Mouse (Mus musculus) forebrain, embryonic 12.5 days (tissue): Measurements from ENCODE around the gene Tcf25. TPM values are rescaled to one million over a fixed set of nuclear protein-coding genes. Genes with fewer than 3 reads are reported as not detected.

ENCODE experiments used
- ATAC-seq: fragments of 200-750 bp; cut with Nextera tagmentation; 2 replicates; pipeline ENCODE4 v1.8.0; 2017; ENCODE audit warnings: moderate TSS enrichment; ENCODE audit not compliant: low FRiP score
- H3K27ac ChIP-seq: fragments of 300-500 bp; sonication (generic); 2 replicates; pipeline ENCODE4 v1.5.1; 2016; ENCODE audit warnings: mild to moderate bottlenecking
- H3K27me3 ChIP-seq: fragments of 300-500 bp; sonication (generic); 2 replicates; pipeline ENCODE4 v1.6.1; 2016; ENCODE audit warnings: mild to moderate bottlenecking
- H3K36me3 ChIP-seq: fragments of 300-500 bp; sonication (generic); replicated peaks from 2 replicates; pipeline ENCODE4 v1.6.1; 2016; ENCODE audit warnings: mild to moderate bottlenecking
- H3K4me1 ChIP-seq: fragments of 300-500 bp; sonication (generic); 2 replicates; pipeline ENCODE4 v1.6.1; 2016
- H3K4me2 ChIP-seq: fragments of 300-500 bp; sonication (generic); 2 replicates; pipeline ENCODE4 v1.6.1; 2016; ENCODE audit warnings: mild to moderate bottlenecking, moderate library complexity
- H3K4me3 ChIP-seq: fragments of 300-500 bp; sonication (generic); replicated peaks from 2 replicates; pipeline ENCODE4 v1.5.1; 2016; ENCODE audit warnings: mild to moderate bottlenecking
- H3K9ac ChIP-seq: fragments of 300-500 bp; sonication (generic); 2 replicates; pipeline ENCODE4 v1.6.1; 2016; ENCODE audit warnings: mild to moderate bottlenecking
- H3K9me3 ChIP-seq: fragments of 300-500 bp; sonication (generic); 2 replicates; pipeline ENCODE4 v1.6.1; 2016
- whole genome bisulfite sequencing: fragments of 180-500 bp; shearing (Covaris S2); methylation state at CpG from one replicate; pipeline ENCODE4 v1.1.7; 2016; 5-methylcytosine and 5-hydroxymethylcytosine counted together
- polyA plus RNA-seq: library from polyadenylated mRNA; unstranded; fragments of >200 nt; fragmentation: Nextera tagmentation; extraction: Ambion mirVana; gene quantifications from 2 replicates; pipeline ENCODE4 v1.2.1, GENCODE M21; 2016

Gene Tcf25
- polyA plus RNA-seq, 1 experiment from 2014 or later, result 174 TPM

GRCm38 (mm10) chr8:123353216-123353615 is 20.3 kb upstream of the Tcf25 start:
- 54% methylated on average over 11 of the region's 11 CpGs for WGBS
- Histone ChIP-seq H3K4me2 (no peak overlapping the region), H3K9me3 (no peaks in the 10 kb centered on the region), H3K27ac (no peak overlapping the region), H3K36me3 (peaks cover 18% of the 10 kb centered on the region), H3K9ac (no peak overlapping the region), H3K4me3 (no peak overlapping the region), H3K27me3 (no peaks in the 10 kb centered on the region), H3K4me1 (peaks cover 10% of the 10 kb centered on the region)
- ATAC-seq, result no peak

DNA sequence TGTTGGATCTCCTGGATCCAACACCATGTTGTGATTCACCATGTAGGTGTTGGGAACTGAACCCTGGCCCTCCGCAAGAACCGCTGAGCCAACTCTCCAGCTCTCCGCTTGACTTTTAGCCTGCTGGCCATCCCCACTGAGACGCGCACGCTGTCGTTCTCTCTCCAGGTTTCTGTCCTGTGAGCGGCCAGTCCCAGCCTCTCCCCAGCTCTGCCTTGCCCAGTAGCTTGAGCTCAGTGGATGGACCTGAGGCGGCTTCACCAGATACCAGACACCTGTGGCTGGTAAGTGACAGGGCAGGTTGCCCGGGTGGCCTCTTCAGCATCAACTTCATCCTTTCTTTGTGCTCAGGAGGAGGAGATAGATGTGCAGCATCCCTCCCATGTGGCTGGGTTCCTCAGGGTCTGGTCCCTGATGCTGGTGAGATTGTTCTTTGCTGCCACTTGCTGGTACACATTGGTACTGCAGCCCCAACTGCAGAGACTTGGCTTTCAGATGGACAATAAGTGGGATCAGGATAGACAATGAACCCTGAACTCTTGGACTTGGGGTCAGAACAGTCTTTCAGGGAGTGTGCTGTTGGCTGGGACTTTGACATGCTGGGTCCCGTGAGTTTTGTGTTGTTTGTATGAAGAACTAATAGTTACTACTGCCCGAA is 12.3 kb upstream of the Tcf25 start:
- WGBS, result 42% methylated on average over 12 of the region's 12 CpGs
- peak overlapping the region; percentile 51; the same call in 1 of the 2 replicates for H3K27ac ChIP-seq
- no peaks in the 10 kb centered on the region for H3K4me1 ChIP-seq
- H3K27me3 ChIP-seq, result no peaks in the 10 kb centered on the region
- peaks cover 34% of the 10 kb centered on the region for H3K36me3 ChIP-seq
- H3K9me3 ChIP-seq, result no peaks in the 10 kb centered on the region
- ATAC-seq, result peak; percentile 80
- no peak overlapping the region for H3K4me3 ChIP-seq
- no peak overlapping the region for H3K4me2 ChIP-seq
- H3K9ac ChIP-seq, result no peak overlapping the region

- no peaks in the 10 kb centered on the region for H3K9me3 ChIP-seq
- H3K27me3 ChIP-seq, result no peaks in the 10 kb centered on the region
- peak overlapping the region; percentile 78 for H3K9ac ChIP-seq
- ATAC-seq, result peak; percentile 81
- peak overlapping the region; percentile 96 for H3K27ac ChIP-seq
- H3K36me3 ChIP-seq, result peaks cover 11% of the 10 kb centered on the region
- H3K4me3 ChIP-seq, result peak overlapping the region; percentile 76
- WGBS, result 1% methylated on average over 20 of the region's 20 CpGs
- peak overlapping the region; percentile 83 for H3K4me2 ChIP-seq
- H3K4me1 ChIP-seq, result peaks cover 28% of the 10 kb centered on the region
Observed at GRCm38 (mm10) chr8:123374239-123374578, 656 bp downstream of the Tcf25 start.

DNA sequence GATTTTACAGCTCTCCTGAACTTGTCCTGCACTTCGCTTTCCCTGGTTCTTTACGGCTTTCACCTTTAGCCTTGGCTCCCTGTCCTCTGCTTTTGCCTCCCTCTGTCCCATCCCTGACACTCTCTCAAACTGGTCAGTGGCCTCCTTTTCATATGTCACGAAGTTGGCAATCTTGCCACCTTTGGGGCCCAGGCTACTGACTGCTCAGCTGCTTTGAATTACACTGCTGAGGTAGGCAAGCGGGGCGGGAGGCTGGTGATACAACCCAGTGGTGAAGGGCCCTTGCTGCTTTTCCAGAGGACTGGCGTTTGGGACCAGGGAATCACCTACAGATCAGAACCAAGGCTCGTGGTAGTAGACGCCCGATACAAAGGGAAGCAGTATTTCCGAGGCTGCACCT is 2.1 kb downstream of the Tcf25 start:
- 85% methylated on average over 10 of the region's 10 CpGs for WGBS
- Histone ChIP-seq H3K27me3 (no peaks in the 10 kb centered on the region), H3K9ac (peak overlapping the region; percentile 33; the same call in 1 of the 2 replicates), H3K36me3 (peaks cover 11% of the 10 kb centered on the region; the same call in 1 of the 2 replicates), H3K4me1 (peaks cover 28% of the 10 kb centered on the region), H3K4me2 (no peak overlapping the region), H3K9me3 (no peaks in the 10 kb centered on the region), H3K4me3 (no peak overlapping the region), H3K27ac (peak overlapping the region; percentile 1; the same call in 1 of the 2 replicates)
- no peak for ATAC-seq

DNA sequence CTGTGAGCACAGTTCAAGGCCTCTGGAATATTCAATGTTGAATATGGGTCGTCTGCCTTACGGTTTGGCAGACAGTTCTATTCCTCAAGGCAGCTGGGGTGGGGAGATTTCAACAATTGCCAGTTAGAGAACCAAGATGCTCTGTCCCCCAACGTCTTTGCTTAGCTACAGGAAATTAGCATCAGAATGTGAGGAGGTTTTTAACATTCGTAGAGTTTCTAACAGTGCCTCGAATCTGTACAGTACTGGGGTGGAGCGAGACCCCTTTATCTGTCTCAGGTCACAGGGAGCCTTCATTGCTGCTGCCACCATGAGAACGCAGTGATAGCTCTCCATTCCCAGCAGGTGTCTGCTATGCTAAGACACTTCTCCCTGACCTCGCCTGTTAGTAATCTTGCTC is 2.6 kb downstream of the Tcf25 start:
- WGBS, result 62% methylated on average over 8 of the region's 8 CpGs
- Histone ChIP-seq H3K27me3 (no peaks in the 10 kb centered on the region), H3K36me3 (peaks cover 14% of the 10 kb centered on the region; the same call in 1 of the 2 replicates), H3K9ac (no peak overlapping the region), H3K27ac (peak overlapping the region; percentile 1; the same call in 1 of the 2 replicates), H3K4me1 (peaks cover 28% of the 10 kb centered on the region), H3K9me3 (no peaks in the 10 kb centered on the region), H3K4me2 (no peak overlapping the region), H3K4me3 (no peak overlapping the region)
- no peak for ATAC-seq

GRCm38 (mm10) chr8:123381711-123382110 is 8.2 kb downstream of the Tcf25 start:
- Histone ChIP-seq H3K27ac (no peak overlapping the region), H3K27me3 (no peaks in the 10 kb centered on the region), H3K4me2 (no peak overlapping the region), H3K9me3 (no peaks in the 10 kb centered on the region), H3K4me1 (no peaks in the 10 kb centered on the region), H3K9ac (no peak overlapping the region), H3K4me3 (no peak overlapping the region), H3K36me3 (peaks cover 64% of the 10 kb centered on the region)
- no peak for ATAC-seq
- 95% methylated on average over 4 of the region's 4 CpGs for WGBS

DNA sequence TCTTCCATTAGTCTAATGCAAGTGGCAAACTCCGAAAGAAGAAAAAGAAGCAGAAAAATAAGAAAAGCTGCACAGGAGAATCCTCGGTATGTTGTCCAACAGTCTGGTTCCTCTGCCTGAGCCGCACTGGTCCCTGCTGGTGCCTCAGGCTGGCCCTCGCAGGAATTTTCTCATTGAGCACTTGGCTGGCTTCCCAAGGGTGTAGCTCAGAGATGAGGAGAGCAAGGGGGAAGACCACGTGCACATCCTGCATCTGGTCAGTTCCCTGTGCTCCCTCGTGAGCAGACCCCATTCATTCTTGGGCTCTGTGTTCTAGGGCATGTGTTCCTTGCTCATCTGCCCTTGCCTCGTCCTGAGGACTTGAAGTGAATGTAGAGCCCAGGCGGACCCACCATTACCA is 9.0 kb downstream of the Tcf25 start:
- Histone ChIP-seq H3K9ac (no peak overlapping the region), H3K4me3 (no peak overlapping the region), H3K27me3 (no peaks in the 10 kb centered on the region), H3K27ac (no peak overlapping the region), H3K9me3 (no peaks in the 10 kb centered on the region), H3K4me1 (no peaks in the 10 kb centered on the region), H3K36me3 (peaks cover 72% of the 10 kb centered on the region), H3K4me2 (no peak overlapping the region)
- ATAC-seq, result no peak
- WGBS, result 88% methylated on average over 8 of the region's 8 CpGs

- 72% methylated on average over 9 of the region's 9 CpGs for WGBS
- peaks cover 90% of the 10 kb centered on the region for H3K36me3 ChIP-seq
- no peaks in the 10 kb centered on the region for H3K4me1 ChIP-seq
- no peak for ATAC-seq
- no peak overlapping the region for H3K27ac ChIP-seq
- H3K9me3 ChIP-seq, result no peaks in the 10 kb centered on the region
- no peak overlapping the region for H3K9ac ChIP-seq
- no peak overlapping the region for H3K4me2 ChIP-seq
- H3K27me3 ChIP-seq, result no peaks in the 10 kb centered on the region
- H3K4me3 ChIP-seq, result no peak overlapping the region
Observed at GRCm38 (mm10) chr8:123384883-123385540, 11.5 kb downstream of the Tcf25 start.

DNA sequence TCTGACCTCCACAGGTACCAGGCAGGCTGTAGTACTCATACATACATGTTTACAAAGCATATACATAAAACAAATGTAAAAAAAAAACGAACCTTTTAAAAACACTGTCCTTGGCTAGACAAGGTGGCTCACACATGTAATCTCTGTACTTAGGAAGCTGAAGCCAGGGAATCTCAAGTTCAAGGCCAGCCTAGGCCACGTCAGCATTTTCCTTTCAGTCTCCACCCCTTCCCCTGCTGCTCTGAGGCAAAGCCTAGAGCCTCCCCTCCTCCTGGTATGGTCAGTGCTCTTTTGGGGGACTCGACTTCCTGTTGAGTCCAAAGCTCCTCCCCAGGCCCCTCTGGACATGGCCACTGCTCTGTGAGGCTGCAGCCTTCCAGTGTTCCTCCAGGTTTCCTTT is 13.5 kb downstream of the Tcf25 start:
- 77% methylated on average over 3 of the region's 3 CpGs for WGBS
- no peak overlapping the region for H3K4me2 ChIP-seq
- no peak for ATAC-seq
- H3K9ac ChIP-seq, result no peak overlapping the region
- no peak overlapping the region for H3K27ac ChIP-seq
- H3K4me1 ChIP-seq, result no peaks in the 10 kb centered on the region
- no peak overlapping the region for H3K4me3 ChIP-seq
- no peaks in the 10 kb centered on the region for H3K27me3 ChIP-seq
- peaks cover 98% of the 10 kb centered on the region for H3K36me3 ChIP-seq
- no peaks in the 10 kb centered on the region for H3K9me3 ChIP-seq

GRCm38 (mm10) chr8:123387801-123388200 is 14.2 kb downstream of the Tcf25 start:
- Histone ChIP-seq H3K9me3 (no peaks in the 10 kb centered on the region), H3K27me3 (no peaks in the 10 kb centered on the region), H3K9ac (no peak overlapping the region), H3K36me3 (peaks cover 99% of the 10 kb centered on the region), H3K27ac (no peak overlapping the region), H3K4me2 (no peak overlapping the region), H3K4me1 (no peaks in the 10 kb centered on the region), H3K4me3 (no peak overlapping the region)
- no peak for ATAC-seq
- WGBS, result 93% methylated on average over 8 of the region's 8 CpGs

DNA sequence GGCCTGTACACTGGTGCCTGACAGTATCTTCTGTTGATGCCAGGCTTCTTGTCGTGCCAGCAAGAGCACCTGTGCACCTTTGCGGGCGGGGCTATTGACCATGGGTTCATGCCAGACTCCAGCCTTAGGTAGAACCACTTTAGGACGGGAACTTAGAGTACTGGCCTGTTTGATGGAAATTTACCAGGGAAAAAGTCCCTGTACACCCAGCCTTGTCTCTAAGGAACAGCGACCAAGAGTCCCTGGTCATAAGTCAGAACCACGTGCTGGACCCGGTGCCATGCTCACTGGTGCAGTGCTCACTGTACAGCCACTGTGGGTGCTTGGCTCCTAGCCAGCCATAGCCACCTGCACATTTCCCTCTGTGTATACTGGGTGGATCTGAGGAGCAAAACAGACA is 15.5 kb downstream of the Tcf25 start:
- Histone ChIP-seq H3K9me3 (no peaks in the 10 kb centered on the region), H3K36me3 (peaks cover 99% of the 10 kb centered on the region), H3K4me1 (no peaks in the 10 kb centered on the region), H3K4me2 (no peak overlapping the region), H3K27me3 (no peaks in the 10 kb centered on the region), H3K27ac (no peak overlapping the region), H3K9ac (no peak overlapping the region), H3K4me3 (no peak overlapping the region)
- no peak for ATAC-seq
- WGBS, result 93% methylated on average over 7 of the region's 7 CpGs

DNA sequence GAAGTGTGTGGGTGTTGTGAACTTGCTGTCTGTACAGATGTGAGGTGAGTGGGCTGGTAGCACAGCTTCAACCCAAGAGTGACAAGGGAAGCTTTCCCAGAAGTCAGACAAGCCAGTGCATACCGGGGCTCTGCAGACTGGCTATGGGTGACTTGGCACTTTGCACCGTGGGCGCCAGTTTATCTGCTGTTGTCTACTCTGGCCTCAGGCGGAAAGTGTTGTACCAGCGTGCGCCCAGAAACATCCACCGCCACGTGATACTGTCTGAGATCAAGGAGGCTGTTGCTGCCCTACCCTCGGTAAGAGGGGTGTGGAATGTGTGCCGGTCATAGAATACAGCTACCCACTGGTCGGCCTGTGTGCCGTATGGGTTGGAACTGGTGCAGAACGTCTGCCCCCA is 24.8 kb downstream of the Tcf25 start:
- no peak for ATAC-seq
- Histone ChIP-seq H3K27ac (no peak overlapping the region), H3K4me2 (no peak overlapping the region), H3K36me3 (peaks cover 99% of the 10 kb centered on the region), H3K4me1 (no peaks in the 10 kb centered on the region), H3K9ac (no peak overlapping the region), H3K4me3 (no peak overlapping the region), H3K9me3 (no peaks in the 10 kb centered on the region), H3K27me3 (no peaks in the 10 kb centered on the region)
- 93% methylated on average over 13 of the region's 13 CpGs for WGBS

DNA sequence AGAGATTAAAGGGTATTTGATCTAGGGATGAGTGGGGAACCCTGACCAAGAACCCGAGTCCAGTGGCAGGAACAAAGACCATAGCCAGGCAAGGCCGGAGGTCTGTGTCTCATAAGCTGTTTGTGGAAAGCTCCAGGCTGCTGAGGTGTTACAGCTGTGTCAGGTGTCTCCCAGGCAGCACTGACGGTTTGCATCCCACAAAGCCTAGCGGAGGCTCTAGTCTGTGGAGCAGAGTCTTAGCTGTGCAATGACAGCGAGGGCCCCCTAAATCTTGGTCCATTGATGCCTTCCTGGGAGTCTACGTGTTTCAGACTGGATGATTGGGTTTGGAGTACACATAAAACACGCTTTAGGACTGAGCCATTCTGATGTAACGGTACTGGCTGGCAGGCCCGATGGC is 28.4 kb downstream of the Tcf25 start:
- H3K9ac ChIP-seq, result no peak overlapping the region
- 91% methylated on average over 9 of the region's 9 CpGs for WGBS
- no peaks in the 10 kb centered on the region for H3K27me3 ChIP-seq
- H3K4me3 ChIP-seq, result no peak overlapping the region
- H3K36me3 ChIP-seq, result peaks cover 68% of the 10 kb centered on the region
- H3K4me1 ChIP-seq, result 0 out of 2 replicates have a peak, but pooled peaks cover 11% of the 10 kb centered on the region
- ATAC-seq, result no peak
- H3K4me2 ChIP-seq, result no peak overlapping the region
- H3K9me3 ChIP-seq, result no peaks in the 10 kb centered on the region
- no peak overlapping the region for H3K27ac ChIP-seq
